Mouse (Mus musculus) neural tube, embryonic 13.5 days (tissue): ENCODE results near the gene Krtap27-1. TPM values are rescaled to one million over a fixed set of nuclear protein-coding genes. Genes with fewer than 3 reads are reported as not detected.

Experiments used
- ATAC-seq: fragments of 200-750 bp; cut with Nextera tagmentation; 2 replicates; pipeline ENCODE4 v1.8.0; 2017; ENCODE audit warnings: low read depth, mild to moderate bottlenecking, moderate TSS enrichment, moderate library complexity
- H3K27ac ChIP-seq: fragments of 300-500 bp; sonication (generic); replicated peaks from 2 replicates; pipeline ENCODE4 v1.5.1; 2015; ENCODE audit warnings: moderate library complexity, mild to moderate bottlenecking, inconsistent platforms
- H3K27me3 ChIP-seq: fragments of 300-500 bp; sonication (generic); 2 replicates; pipeline ENCODE4 v1.6.1; 2015; ENCODE audit warnings: mild to moderate bottlenecking, inconsistent platforms
- H3K36me3 ChIP-seq: fragments of 300-500 bp; sonication (generic); 2 replicates; pipeline ENCODE4 v1.6.1; 2015; ENCODE audit warnings: mild to moderate bottlenecking, inconsistent platforms
- H3K4me1 ChIP-seq: fragments of 300-500 bp; sonication (generic); replicated peaks from 2 replicates; pipeline ENCODE4 v1.6.1; 2015; ENCODE audit warnings: inconsistent platforms
- H3K4me2 ChIP-seq: fragments of 300-500 bp; sonication (generic); 2 replicates; pipeline ENCODE4 v1.6.1; 2015; ENCODE audit warnings: inconsistent platforms, mild to moderate bottlenecking, moderate library complexity
- H3K4me3 ChIP-seq: fragments of 300-500 bp; sonication (generic); 2 replicates; pipeline ENCODE4 v1.5.1; 2015; ENCODE audit warnings: mild to moderate bottlenecking, inconsistent platforms
- H3K9ac ChIP-seq: fragments of 300-500 bp; sonication (generic); 2 replicates; pipeline ENCODE4 v1.6.1; 2015; ENCODE audit warnings: moderate library complexity, mild to moderate bottlenecking, inconsistent platforms
- H3K9me3 ChIP-seq: fragments of 300-500 bp; sonication (generic); 2 replicates; pipeline ENCODE4 v1.6.1; 2016; ENCODE audit warnings: inconsistent platforms
- WGBS: fragments of 180-500 bp; shearing (Covaris S2); methylation state at CpG from one replicate; pipeline ENCODE4 v1.1.7; 2015; 5-methylcytosine and 5-hydroxymethylcytosine counted together
- polyA plus RNA-seq: library from polyadenylated mRNA; unstranded; fragments of >200 nt; fragmentation: Nextera tagmentation; extraction: Ambion mirVana; gene quantifications from 2 replicates; pipeline ENCODE4 v1.2.1, GENCODE M21; 2015

Krtap27-1 gene
- polyA plus RNA-seq, 1 experiment from 2014 or later: not detected

DNA sequence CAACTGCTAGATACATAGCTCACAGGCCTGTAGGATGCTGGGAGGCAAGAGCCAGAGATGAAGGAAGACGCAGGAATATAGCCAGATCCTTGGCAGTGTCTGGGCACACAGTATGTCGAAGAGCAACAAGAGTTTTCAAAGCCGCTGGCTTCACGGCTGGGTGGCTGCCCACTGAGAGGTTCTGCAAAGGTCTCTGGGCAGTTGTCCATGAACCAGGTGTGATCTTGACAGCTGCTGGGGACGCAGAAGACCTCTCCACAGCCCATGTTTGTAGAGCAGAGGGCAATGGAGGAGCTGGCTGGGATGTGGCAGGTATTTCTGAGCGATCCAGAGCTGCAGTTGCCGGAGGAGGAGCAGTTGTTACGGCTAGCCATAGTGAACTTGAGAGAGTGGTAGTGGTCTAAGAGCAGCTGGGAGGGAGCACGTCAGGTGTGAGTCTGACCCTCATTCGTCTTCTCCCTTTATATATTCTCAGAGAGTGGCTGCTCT lies 24.1 kb downstream of the Krtap27-1 start, which contains the start of gene Krtap26-1:
Krtap26-1 (minus strand) TSS at position 439 of the 489 bp plus-strand sequence.
- 79% methylated on average over 10 of the region's 10 CpGs for WGBS
- ATAC-seq: no peak

DNA sequence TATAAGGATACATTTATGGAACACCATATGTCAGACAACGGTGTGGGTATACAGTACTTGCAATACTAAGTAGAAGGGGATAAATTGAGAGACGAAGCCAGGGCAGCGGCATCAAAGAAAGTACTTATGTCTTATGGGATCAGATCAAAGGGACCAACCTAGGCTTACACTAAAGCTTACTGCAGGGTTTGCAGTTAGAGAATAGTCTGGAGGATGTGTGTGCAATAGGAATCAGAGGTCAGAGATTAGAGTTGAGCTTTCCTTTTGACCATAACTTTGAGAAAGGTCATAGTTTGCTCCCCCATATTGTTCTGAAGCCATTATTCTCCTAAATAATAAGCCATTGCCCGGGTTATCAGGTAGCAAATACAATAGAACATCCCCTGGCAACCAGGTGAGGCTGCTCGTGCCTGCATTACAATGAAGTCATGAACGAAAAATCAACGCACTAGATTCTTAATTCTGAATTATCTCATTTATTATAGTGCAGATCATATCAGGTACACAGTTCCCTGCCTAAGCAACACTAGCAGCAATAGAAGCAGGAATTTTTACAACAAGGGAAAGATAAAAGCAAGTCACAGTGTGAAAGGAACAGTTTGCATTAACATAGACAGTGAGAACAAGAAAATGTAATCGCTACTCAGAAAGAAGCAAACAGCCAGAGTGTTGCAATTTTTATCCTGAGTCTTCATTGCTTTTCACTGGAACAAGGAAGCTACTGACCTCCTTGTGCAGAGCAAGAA lies 24.9 kb downstream of the Krtap27-1 start:
- Histone ChIP-seq H3K4me2 (no peak overlapping the region), H3K36me3 (no peaks in the 10 kb centered on the region), H3K27ac (no peak overlapping the region), H3K9me3 (no peaks in the 10 kb centered on the region), H3K4me1 (no peaks in the 10 kb centered on the region), H3K27me3 (no peaks in the 10 kb centered on the region), H3K4me3 (no peak overlapping the region), H3K9ac (no peak overlapping the region)
- 85% methylated on average over 8 of the region's 8 CpGs for WGBS
- no peak for ATAC-seq

More for the DNA sequence above, 24.1 kb downstream of the Krtap27-1 start, which contains the start of gene Krtap26-1:
- Histone ChIP-seq H3K4me1 (no peaks in the 10 kb centered on the region), H3K4me3 (no peak within 1 kb of the TSS), H3K27ac (no peak within 1 kb of the TSS), H3K9me3 (no peaks in the 10 kb centered on the region), H3K36me3 (no peaks in the 10 kb centered on the region), H3K9ac (no peak within 1 kb of the TSS), H3K27me3 (no peaks in the 10 kb centered on the region), H3K4me2 (no peak within 1 kb of the TSS)

DNA sequence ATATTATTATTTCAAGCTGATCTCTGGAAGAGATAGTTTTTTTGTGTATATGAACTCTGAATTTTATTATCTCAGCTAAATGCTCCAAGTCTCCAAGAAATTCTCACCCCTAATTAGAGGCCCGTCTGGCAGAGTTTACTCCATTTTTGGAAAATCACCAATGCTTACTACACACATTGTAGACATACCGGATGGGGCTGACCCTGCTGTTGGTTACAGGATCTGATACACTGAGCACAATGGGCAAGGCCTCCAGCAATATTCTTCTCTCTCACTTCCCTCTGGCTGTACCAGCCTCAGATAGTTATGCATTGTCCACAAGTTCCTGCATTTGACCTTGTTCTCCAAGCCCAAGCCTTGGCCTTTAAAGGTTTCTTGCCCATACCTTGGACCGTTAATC lies 31.4 kb downstream of the Krtap27-1 start:
- Histone ChIP-seq H3K36me3 (no peaks in the 10 kb centered on the region), H3K27me3 (no peaks in the 10 kb centered on the region), H3K4me3 (no peak overlapping the region), H3K4me1 (peaks cover 3% of the 10 kb centered on the region), H3K9me3 (peaks cover 4% of the 10 kb centered on the region; the same call in 1 of the 2 replicates), H3K4me2 (no peak overlapping the region), H3K27ac (no peak overlapping the region), H3K9ac (no peak overlapping the region)
- ATAC-seq: no peak
- WGBS: 93% methylated on average over 3 of the region's 3 CpGs

DNA sequence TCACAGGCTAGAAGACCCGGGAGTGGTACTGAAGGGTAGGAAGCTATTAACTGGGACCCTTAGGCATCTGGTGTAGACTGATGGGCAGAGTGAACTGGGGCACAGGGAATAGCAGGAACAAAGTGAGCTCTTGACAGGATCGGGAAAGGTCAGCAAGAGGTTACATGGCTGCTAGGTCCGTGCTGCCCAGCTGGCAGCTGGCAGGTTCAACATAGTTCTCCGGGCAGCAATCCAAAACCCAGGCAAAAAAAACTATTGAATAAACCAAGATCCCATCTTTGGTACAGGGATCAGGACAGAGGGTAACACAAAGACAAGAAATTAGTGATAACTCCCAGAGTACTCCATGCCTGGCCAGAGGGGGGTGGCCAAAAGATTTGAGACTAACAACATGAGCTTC lies 36.3 kb downstream of the Krtap27-1 start:
- H3K9me3 ChIP-seq: no peaks in the 10 kb centered on the region
- peaks cover 6% of the 10 kb centered on the region for H3K4me1 ChIP-seq
- 45% methylated on average over 4 of the region's 4 CpGs for WGBS
- ATAC-seq: no peak
- H3K9ac ChIP-seq: no peak overlapping the region
- H3K27me3 ChIP-seq: no peaks in the 10 kb centered on the region
- no peak overlapping the region for H3K4me2 ChIP-seq
- H3K27ac ChIP-seq: no peak overlapping the region
- H3K4me3 ChIP-seq: no peak overlapping the region
- no peaks in the 10 kb centered on the region for H3K36me3 ChIP-seq

DNA sequence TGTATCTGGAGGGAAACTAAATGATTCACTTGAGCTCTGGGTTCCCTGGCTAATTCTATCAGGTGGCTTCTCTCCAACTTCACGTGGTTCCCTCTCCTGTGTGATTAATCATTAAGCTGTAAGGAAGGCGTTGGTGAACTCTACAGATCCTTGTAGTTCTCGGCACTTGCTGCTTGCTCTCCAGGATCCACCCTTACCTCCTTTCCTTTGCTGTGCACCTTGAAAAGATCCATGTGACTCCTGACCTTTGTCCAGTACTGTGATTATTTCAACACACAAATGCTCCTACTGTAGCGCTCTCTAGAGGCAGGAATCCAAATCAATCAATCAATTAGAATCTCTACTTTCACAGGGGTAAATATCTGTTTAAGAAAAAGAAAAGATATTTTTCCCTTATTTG lies 40.0 kb downstream of the Krtap27-1 start:
- ATAC-seq: no peak
- H3K27me3 ChIP-seq: no peaks in the 10 kb centered on the region
- no peak overlapping the region for H3K4me2 ChIP-seq
- WGBS: 69% methylated on average over 4 of the region's 4 CpGs
- no peaks in the 10 kb centered on the region for H3K36me3 ChIP-seq
- no peak overlapping the region for H3K4me3 ChIP-seq
- H3K9me3 ChIP-seq: no peaks in the 10 kb centered on the region
- peaks cover 6% of the 10 kb centered on the region for H3K4me1 ChIP-seq
- H3K9ac ChIP-seq: no peak overlapping the region
- no peak overlapping the region for H3K27ac ChIP-seq

DNA sequence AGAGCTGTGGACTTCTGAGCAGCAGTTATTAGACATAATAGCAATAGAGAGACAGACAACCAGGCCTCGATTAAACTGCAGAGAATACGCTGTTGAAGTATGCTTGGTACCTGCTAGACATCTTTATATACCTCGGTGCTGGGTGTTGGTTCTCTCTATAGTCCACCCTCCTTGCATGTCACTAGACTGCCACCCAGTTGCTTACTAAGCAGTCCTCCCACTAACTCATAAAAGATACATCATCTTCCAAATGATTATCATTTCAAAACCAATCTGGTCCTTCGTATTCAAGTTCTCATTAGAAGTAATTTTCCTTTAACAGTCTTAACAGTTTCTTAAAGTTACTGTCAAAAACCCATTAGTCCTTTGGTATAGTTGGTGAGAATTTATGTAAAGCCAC lies 43.9 kb downstream of the Krtap27-1 start, which contains the start of gene 2310079G19Rik:
2310079G19Rik (minus strand) TSS at position 101 of the 400 bp plus-strand sequence.
- WGBS: 90% methylated on average over 4 of the region's 4 CpGs
- no peak for ATAC-seq
- Histone ChIP-seq H3K4me2 (no peak within 1 kb of the TSS), H3K9me3 (no peaks in the 10 kb centered on the region), H3K27me3 (no peaks in the 10 kb centered on the region), H3K27ac (no peak within 1 kb of the TSS), H3K36me3 (no peaks in the 10 kb centered on the region), H3K9ac (no peak within 1 kb of the TSS), H3K4me3 (no peak within 1 kb of the TSS), H3K4me1 (no peaks in the 10 kb centered on the region)

Other genes starting within 250 kb of the Krtap27-1 start
- gene Cldn17, start 164.7 kb downstream of the Krtap27-1 start, polyA plus RNA-seq: not detected in 2 replicates
- 0.44 TPM in 1 of 2 replicates, not detected in the other for gene Cldn8, start 108.5 kb downstream of the Krtap27-1 start, polyA plus RNA-seq
- gene Krtap24-1, start 59.4 kb downstream of the Krtap27-1 start, polyA plus RNA-seq: not detected in 2 replicates
- gene 2310079G19Rik, start 44.0 kb downstream of the Krtap27-1 start, polyA plus RNA-seq: not detected in 2 replicates
- not detected in 2 replicates for gene Krtap26-1, start 23.9 kb downstream of the Krtap27-1 start, polyA plus RNA-seq
- not detected in 2 replicates for gene 2310061N02Rik, start 36.3 kb upstream of the Krtap27-1 start, polyA plus RNA-seq
- not detected in 2 replicates for gene Krtap13-1, start 57.2 kb upstream of the Krtap27-1 start, polyA plus RNA-seq
- not detected in 2 replicates for gene Krtap13, start 80.0 kb upstream of the Krtap27-1 start, polyA plus RNA-seq
- gene 2310034C09Rik, start 87.2 kb upstream of the Krtap27-1 start, polyA plus RNA-seq: not detected in 2 replicates
- gene 2310057N15Rik, start 102.5 kb upstream of the Krtap27-1 start, polyA plus RNA-seq: not detected in 2 replicates
- not detected in 2 replicates for gene Gm5965, start 106.2 kb upstream of the Krtap27-1 start, polyA plus RNA-seq
- not detected in 2 replicates for gene Gm20741, start 140.5 kb upstream of the Krtap27-1 start, polyA plus RNA-seq
- not detected in 2 replicates for gene Krtap15, start 148.5 kb upstream of the Krtap27-1 start, polyA plus RNA-seq
- not detected in 2 replicates for gene Krtap14, start 154.5 kb upstream of the Krtap27-1 start, polyA plus RNA-seq
- gene Krtap19-1, start 197.7 kb upstream of the Krtap27-1 start, polyA plus RNA-seq: not detected in 2 replicates
- gene Krtap19-2, start 202.6 kb upstream of the Krtap27-1 start, polyA plus RNA-seq: not detected in 2 replicates
- gene Krtap19-3, start 206.4 kb upstream of the Krtap27-1 start, polyA plus RNA-seq: not detected in 2 replicates
- gene Krtap19-4, start 213.4 kb upstream of the Krtap27-1 start, polyA plus RNA-seq: not detected in 2 replicates
- gene Krtap19-5, start 224.8 kb upstream of the Krtap27-1 start, polyA plus RNA-seq: not detected in 2 replicates